Mouse (Mus musculus): Measurements from ENCODE around the gene Cfd.

DNA sequence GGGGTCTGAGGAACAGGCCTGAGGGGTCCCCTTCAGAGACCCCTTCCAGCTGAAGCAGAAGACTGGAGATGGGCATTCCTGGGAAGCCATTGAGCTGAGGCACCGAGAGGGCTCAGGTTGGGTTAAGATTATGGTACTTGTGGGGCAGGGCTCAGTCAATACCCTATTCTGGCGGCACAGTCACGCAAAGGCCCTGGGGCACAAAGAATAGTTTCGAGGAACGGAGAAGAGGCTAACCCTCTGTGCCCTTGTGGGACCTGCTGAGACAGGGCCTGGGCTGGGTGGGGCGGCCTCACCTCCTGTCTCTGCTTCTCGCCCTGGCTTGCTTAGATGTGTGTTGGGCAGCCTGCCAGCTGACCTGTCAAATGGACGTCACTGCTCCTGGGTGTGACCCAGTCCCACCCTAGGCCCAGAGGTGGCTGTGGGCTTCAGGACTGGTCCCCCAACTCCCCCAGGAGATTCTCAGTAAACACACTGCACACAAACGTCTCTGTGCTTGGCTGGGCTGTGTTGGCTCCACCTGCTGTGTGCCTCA, 42.6 kb downstream of the Cfd start:
- no peak for TF ChIP-seq CEBPB (IDR thresholded peaks at IDR 0.05; ENCODE audit: low read depth)
- TF ChIP-seq USF1 (IDR thresholded peaks at IDR 0.05; ENCODE audit: low read depth), result no peak
- no peak for TF ChIP-seq CTCF (IDR thresholded peaks at IDR 0.05; ENCODE audit: control insufficient read depth, insufficient read depth, insufficient read length)
- no peak for TF ChIP-seq MYOG (IDR thresholded peaks at IDR 0.05; ENCODE audit: control insufficient read depth, extremely low read depth, insufficient read length)
- no peak for TF ChIP-seq FOSL1 (IDR thresholded peaks at IDR 0.05; ENCODE audit: insufficient read depth, low read length, poor library complexity, severe bottlenecking)
- no peak for TF ChIP-seq MAX (IDR thresholded peaks at IDR 0.05)
- TF ChIP-seq MYOD1 (IDR thresholded peaks at IDR 0.05; ENCODE audit: control insufficient read depth, insufficient read length, low read depth), result no peak
